Mouse (Mus musculus) embryonic facial prominence, embryonic 11.5 days (tissue): ENCODE data around the gene Mgam. TPM values are rescaled to one million over a fixed set of nuclear protein-coding genes. Genes with fewer than 3 reads are reported as not detected.

Source experiments
- ATAC-seq: fragments of 200-750 bp; cut with Nextera tagmentation; replicated peaks from 2 replicates; pipeline ENCODE4 v1.8.0; 2017; ENCODE audit warnings: low read depth; ENCODE audit not compliant: insufficient number of reproducible peaks, low FRiP score, low TSS enrichment
- DNase-seq: peaks from one replicate; pipeline ENCODE4 v3.0.0-alpha.2; 2015; ENCODE audit warnings: low spot score
- H3K27ac ChIP-seq: fragments of 300-500 bp; sonication (generic); replicated peaks from 2 replicates; pipeline ENCODE4 v1.5.1; 2014; ENCODE audit warnings: mild to moderate bottlenecking, low read depth, low read length, control low read depth
- H3K27me3 ChIP-seq: fragments of 300-500 bp; sonication (generic); 2 replicates; pipeline ENCODE4 v1.6.1; 2014; ENCODE audit warnings: mild to moderate bottlenecking, low read length, moderate library complexity, mixed read lengths; ENCODE audit not compliant: control insufficient read depth, insufficient read depth
- H3K36me3 ChIP-seq: fragments of 300-500 bp; sonication (generic); replicated peaks from 2 replicates; pipeline ENCODE4 v1.6.1; 2014; ENCODE audit warnings: low read depth, mild to moderate bottlenecking, low read length, moderate library complexity, mixed read lengths; ENCODE audit not compliant: control insufficient read depth, insufficient read depth
- H3K4me1 ChIP-seq: fragments of 300-500 bp; sonication (generic); 2 replicates; pipeline ENCODE4 v1.6.1; 2014; ENCODE audit warnings: low read length, mixed read lengths; ENCODE audit not compliant: control insufficient read depth, insufficient read depth
- H3K4me2 ChIP-seq: fragments of 300-500 bp; sonication (generic); 2 replicates; pipeline ENCODE4 v1.6.1; 2014; ENCODE audit warnings: low read depth, mild to moderate bottlenecking, control low read depth, low read length, moderate library complexity
- H3K4me3 ChIP-seq: fragments of 300-500 bp; sonication (generic); 2 replicates; pipeline ENCODE4 v1.5.1; 2014; ENCODE audit warnings: low read depth, low read length, control low read depth
- H3K9ac ChIP-seq: fragments of 300-500 bp; sonication (generic); replicated peaks from 2 replicates; pipeline ENCODE4 v1.6.1; 2014; ENCODE audit warnings: mild to moderate bottlenecking, control low read depth, low read length
- H3K9me3 ChIP-seq: fragments of 300-500 bp; sonication (generic); replicated peaks from 2 replicates; pipeline ENCODE4 v1.6.1; 2016; ENCODE audit warnings: mild to moderate bottlenecking, low read length, inconsistent platforms, mixed read lengths; ENCODE audit not compliant: control insufficient read depth
- WGBS: fragments of 180-500 bp; shearing (Covaris S2); extraction: QIAGEN DNeasy Blood & Tissue Kit; methylation state at CpG from one replicate; pipeline ENCODE4 v1.1.7; 2014; 5-methylcytosine and 5-hydroxymethylcytosine counted together
- polyA plus RNA-seq: library from polyadenylated mRNA; unstranded; fragments of >200 nt; fragmentation: Nextera tagmentation; extraction: Ambion mirVana; gene quantifications from 2 replicates; pipeline ENCODE4 v1.2.1, GENCODE M21; 2014

Gene Mgam
- polyA plus RNA-seq, 1 experiment from 2014 or later: not detected

DNA sequence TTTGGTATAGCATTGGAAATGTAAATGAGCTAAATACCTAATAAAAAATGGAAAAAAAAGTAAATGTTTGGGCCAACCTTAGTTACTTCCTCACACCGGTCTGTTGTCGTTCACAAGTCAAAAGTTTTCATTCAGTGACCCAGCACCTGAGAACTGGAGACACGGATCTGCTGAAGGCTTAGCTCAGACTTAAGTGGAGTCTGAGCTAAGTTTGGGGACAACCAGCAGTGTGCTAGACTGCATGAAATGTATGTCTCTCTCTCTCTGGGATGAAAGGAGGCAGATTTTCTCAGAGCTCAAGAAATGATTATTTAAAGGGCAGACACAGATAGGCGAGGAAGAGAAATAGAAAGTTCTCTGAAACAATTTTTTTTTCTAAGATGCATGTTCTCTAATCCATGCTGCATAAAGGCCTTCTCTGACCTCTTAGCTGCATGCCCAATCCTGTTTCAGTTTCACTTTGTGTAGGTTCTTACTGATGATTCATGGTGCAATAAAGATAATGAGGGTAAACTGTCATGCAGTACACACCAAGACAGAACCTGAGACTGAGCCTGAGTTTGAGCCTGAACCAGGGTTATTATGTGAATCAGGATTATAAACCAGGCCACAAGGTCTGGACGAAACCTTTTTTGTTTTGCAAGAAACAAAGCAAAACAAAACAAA is 189.7 kb downstream of the Mgam start:
- Histone ChIP-seq H3K4me2 (no peak overlapping the region), H3K4me1 (no peaks in the 10 kb centered on the region), H3K9ac (no peak overlapping the region), H3K4me3 (no peak overlapping the region), H3K36me3 (no peaks in the 10 kb centered on the region), H3K27ac (no peak overlapping the region), H3K9me3 (no peaks in the 10 kb centered on the region), H3K27me3 (no peaks in the 10 kb centered on the region)
- DNase-seq (no peak), ATAC-seq (no peak)
- WGBS: 86% methylated on average over 5 of the region's 5 CpGs

Other genes starting within 250 kb of the Mgam start
- gene E330009J07Rik, start 192.7 kb upstream of the Mgam start, polyA plus RNA-seq: 12.6 and 14.1 TPM in 2 replicates
- not detected in 2 replicates for gene Wee2, start 189.7 kb upstream of the Mgam start, polyA plus RNA-seq
- gene Ssbp1, start 157.5 kb upstream of the Mgam start, polyA plus RNA-seq: 174 and 202 TPM in 2 replicates
- gene Tas2r137, start 137.6 kb upstream of the Mgam start, polyA plus RNA-seq: not detected in 2 replicates
- gene Tas2r108, start 135.3 kb upstream of the Mgam start, polyA plus RNA-seq: 0.21 TPM in 1 of 2 replicates, not detected in the other
- gene Prss37, start 109.3 kb upstream of the Mgam start, polyA plus RNA-seq: not detected in 2 replicates
- 0.06 and 0.13 TPM in 2 replicates for gene Olfr461, start 73.8 kb upstream of the Mgam start, polyA plus RNA-seq
- not detected in 2 replicates for gene Olfr460, start 59.3 kb upstream of the Mgam start, polyA plus RNA-seq
- 0.74 and 1.5 TPM in 2 replicates for gene Clec5a, start 43.0 kb upstream of the Mgam start, polyA plus RNA-seq
- not detected in 2 replicates for gene Tas2r138, start 15.5 kb upstream of the Mgam start, polyA plus RNA-seq